Mouse (Mus musculus) kidney, adult 8-10 months (tissue): Measurements from ENCODE around the gene Tmigd1.

ENCODE experiments used
- DNase-seq, 2 experiments: peaks; one replicate each; pipeline ENCODE4 v3.0.0; 2022

Gene Tmigd1

GRCm38 (mm10) chr11:76899758-76900738, 1.9 kb upstream of the Tmigd1 start:
- DNase-seq: peak; percentile 66 to 70

GRCm38 (mm10) chr11:76904340-76904739, 2.4 kb downstream of the Tmigd1 start:
- no peak for DNase-seq

DNA sequence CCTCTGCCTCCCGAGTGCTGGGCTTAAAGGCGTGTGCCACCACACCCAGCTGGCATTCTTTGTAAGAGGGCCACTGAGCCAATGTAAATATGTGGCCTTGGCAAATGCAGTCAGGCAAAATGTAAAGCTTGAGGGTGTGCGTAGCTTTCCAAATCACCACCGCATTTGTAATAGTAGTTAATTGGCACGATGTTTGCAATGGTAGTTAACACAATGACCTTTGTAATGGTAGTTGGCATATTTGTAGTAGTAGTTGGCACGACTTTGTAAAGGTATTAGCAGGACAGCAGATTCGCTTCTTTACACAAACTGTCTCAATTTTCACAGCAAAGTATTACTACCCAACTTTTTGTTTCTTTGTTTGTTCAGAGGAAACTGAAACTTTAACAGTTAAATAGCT, 6.7 kb downstream of the Tmigd1 start:
- no peak for DNase-seq

DNA sequence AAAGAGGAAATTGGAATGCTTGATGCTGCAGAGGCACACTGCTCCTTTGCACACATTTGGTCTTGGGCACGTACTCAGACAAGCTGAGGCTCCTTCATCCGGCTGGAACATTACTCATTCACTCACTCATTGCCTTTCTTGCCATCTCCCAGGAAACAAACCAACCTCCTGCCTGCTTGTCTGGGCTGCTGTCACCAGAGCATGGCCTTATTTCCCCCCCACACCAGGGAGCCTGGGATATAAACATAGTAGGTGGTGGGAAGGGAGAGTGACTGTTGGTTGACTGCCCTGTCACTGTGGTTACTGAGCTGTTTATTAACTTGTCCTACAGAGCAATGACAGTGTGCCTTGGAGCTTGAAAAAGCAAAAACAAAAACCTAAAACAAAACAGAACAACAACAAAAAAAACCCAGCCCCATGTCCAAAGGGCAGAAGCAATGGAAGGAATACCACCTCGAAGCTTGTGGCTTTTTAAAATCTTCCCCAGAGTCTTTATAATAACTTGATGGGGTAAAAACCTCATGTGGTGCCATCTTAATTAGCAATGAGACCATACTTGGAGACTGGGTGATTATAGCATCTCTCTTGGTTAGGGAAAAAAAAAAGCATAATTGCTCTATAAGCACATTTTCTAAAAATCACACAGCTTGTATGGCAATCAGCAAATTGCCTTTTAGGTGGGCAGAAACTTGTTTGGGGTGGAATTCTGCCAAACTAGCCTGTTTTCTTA, 9.5 kb downstream of the Tmigd1 start:
- DNase-seq: peak; percentile 69 to 87

- DNase-seq: peak in 1 of 2 experiments; percentile 49
These were observed 10.1 kb downstream of the Tmigd1 start for GRCm38 (mm10) chr11:76912055-76912395.

DNA sequence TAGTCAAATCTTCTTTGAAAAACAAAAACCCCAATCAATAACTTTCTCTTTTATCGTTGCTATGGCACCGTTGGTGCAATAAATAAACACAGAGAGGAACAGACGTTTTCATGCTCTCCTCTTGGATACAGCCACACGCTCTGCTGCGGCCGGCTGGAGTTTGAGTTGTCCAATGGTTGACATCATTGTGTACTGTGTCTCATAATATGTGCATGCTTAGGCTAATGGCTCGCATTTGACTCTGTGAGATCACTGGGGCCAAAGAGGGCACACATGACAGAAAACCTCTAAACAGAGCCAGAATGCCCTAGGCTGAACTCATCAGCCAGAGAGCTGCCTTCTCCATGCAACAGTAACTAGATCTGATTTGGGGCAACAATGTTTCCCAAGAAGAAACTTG, 12.4 kb downstream of the Tmigd1 start:
- no peak for DNase-seq

GRCm38 (mm10) chr11:76916539-76917229, 14.7 kb downstream of the Tmigd1 start:
- DNase-seq: no peak

- no peak for DNase-seq
These were observed 15.2 kb downstream of the Tmigd1 start for GRCm38 (mm10) chr11:76917230-76917548.

- no peak for DNase-seq
These were observed 18.6 kb downstream of the Tmigd1 start for GRCm38 (mm10) chr11:76920607-76921006.

GRCm38 (mm10) chr11:76924759-76925236, 22.8 kb downstream of the Tmigd1 start, which contains the start of gene Blmh:
Gene Blmh (plus strand): TSS chr11:76924809.
- DNase-seq: no peak

GRCm38 (mm10) chr11:76928586-76928985, 26.6 kb downstream of the Tmigd1 start:
- peak; percentile 73 to 80 for DNase-seq

- DNase-seq: no peak
These were observed 31.2 kb downstream of the Tmigd1 start for GRCm38 (mm10) chr11:76933209-76933608.

DNA sequence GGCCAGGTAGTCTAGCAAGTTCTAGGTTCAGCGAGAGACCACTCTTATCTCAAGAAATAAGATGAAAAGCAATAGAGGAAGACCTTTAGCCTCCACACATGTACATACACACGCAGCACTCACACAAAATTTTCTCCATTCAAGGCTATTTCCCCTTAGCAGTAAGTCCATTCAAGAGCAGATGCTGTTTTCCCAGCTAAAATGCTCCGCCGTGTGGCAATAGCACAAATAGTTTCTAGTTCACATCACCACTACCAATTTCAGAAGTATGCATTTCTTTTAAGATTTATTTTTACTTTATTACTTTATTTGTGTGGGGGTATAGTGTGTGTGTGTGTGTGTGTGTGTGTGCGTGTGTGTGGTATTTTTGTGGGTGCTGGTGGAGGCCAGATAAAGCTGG, 34.6 kb downstream of the Tmigd1 start:
- DNase-seq: no peak

DNA sequence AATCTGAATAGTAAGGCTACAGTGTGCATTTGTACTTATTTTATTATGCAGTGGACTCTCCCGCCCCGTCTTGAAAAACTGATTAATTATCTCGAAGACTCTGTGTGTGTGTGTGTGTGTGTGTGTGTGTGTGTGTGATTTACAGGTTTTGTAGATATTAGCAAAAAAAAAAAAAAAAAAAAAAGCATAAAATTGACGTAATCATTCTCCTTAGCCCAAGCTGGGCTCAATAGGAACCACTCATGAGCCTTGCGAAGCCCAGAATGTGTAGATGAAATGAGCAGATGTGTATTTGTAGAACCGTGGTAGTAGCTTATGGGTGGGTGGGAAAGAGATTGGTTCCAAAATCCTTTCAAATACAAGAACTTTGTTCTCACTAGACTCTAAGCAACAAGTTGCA, 42.9 kb downstream of the Tmigd1 start:
- DNase-seq: no peak

GRCm38 (mm10) chr11:76945386-76946202, 43.6 kb downstream of the Tmigd1 start:
- DNase-seq: peak; percentile 90 to 94

- no peak for DNase-seq
These were observed 44.2 kb downstream of the Tmigd1 start for GRCm38 (mm10) chr11:76946203-76946585.

DNA sequence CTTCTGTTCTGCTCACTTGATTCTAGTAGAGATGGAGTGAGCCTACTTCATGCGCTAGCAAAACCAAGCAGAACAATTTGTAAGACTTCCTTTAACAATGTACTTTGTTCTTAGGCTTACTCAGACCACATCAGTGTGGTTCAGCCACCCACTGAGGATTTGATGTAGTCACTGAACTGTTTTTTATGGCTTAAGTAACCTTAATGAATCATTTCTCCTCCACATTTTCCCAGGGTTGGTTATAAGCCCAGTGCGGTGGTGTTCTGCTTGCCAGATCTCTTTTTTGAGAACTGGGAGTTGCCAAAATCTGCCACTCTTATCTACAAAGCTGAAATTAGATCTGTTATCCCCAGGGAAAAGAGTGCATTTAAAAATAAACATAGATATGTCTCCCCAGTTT, 51.6 kb downstream of the Tmigd1 start:
- peak in 1 of 2 experiments; percentile 23 for DNase-seq

GRCm38 (mm10) chr11:76965703-76966102, 63.7 kb downstream of the Tmigd1 start:
- DNase-seq: no peak
